Mouse (Mus musculus): ENCODE measurements at regions not wholly inside any gene's neighbourhood (a gene's known extent, or its start where the extent isn't known, plus 50 kb on each side); places are given as distances from the start of the nearest gene placed in this dataset.

GRCm38 (mm10) chr11:40624126-40624778 is 70.8 kb downstream of the Mat2b start:
- DNase-seq (ENCODE audit: extremely low spot score, low spot score): no peak

DNA sequence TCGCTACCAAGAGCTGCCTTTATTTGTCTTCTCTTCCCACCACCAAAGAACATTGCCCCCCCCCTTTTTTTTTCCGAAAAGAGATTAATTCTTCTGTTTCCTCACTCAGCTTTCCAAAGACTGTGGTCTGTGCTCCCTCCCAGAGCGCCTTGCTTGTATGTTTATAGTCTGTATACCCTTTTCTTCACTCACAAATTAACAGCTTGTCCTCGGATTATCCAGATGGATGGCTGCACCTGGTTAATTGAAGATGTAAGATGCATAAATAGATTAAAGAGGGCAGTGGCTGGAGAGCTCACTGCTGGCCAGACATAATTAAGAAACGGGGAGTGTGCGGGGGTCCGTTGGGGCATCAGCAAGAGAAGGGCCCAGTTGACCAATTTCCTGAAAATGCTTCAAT is 75.0 kb downstream of the Mat2b start:
- DNase-seq (ENCODE audit: extremely low spot score, low spot score): no peak

GRCm38 (mm10) chr11:40603008-40603407 is 92.0 kb downstream of the Mat2b start:
- DNase-seq (ENCODE audit: extremely low spot score, low spot score): no peak

- no peak for DNase-seq (ENCODE audit: extremely low spot score, low spot score)
Observed at GRCm38 (mm10) chr11:40601572-40601909, 93.5 kb downstream of the Mat2b start.

DNA sequence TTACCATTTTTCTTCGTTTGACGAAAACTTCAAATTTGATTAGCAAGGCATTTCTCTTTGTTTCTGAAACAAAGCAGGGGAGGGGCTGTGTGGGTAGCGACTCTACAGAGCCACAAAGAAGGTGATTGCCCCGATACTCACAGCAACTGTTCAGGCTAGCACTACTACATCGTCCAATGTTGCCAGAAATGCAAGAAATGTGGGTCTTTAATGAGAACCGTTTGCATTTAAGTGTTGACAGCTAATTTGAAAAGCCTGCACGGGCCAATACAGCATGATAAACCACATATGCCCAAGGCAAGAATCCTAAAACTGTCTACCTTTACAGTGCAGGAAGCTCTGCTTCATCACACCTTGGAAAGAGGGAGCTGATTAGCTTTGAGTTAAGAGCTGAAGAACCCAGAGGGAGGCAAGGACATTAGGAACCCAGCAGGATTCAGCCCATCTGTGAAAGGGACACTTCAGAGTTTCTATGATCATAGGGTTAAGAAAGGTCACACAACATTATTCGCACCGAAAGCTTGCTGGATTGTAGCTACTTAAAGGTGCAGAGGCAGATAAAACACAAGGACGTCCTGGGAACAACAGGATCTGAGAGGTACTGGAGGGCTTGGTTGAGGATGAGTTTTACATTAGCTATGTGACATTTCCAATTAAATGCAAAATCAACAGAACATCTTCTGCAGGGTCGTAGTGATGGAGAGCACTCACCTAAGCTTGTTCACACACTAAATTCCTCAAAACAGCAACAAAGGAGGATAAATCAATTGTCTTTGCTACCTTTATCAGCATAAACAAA is 94.0 kb downstream of the Mat2b start:
- peak; percentile 15 for DNase-seq (ENCODE audit: extremely low spot score, low spot score)

DNA sequence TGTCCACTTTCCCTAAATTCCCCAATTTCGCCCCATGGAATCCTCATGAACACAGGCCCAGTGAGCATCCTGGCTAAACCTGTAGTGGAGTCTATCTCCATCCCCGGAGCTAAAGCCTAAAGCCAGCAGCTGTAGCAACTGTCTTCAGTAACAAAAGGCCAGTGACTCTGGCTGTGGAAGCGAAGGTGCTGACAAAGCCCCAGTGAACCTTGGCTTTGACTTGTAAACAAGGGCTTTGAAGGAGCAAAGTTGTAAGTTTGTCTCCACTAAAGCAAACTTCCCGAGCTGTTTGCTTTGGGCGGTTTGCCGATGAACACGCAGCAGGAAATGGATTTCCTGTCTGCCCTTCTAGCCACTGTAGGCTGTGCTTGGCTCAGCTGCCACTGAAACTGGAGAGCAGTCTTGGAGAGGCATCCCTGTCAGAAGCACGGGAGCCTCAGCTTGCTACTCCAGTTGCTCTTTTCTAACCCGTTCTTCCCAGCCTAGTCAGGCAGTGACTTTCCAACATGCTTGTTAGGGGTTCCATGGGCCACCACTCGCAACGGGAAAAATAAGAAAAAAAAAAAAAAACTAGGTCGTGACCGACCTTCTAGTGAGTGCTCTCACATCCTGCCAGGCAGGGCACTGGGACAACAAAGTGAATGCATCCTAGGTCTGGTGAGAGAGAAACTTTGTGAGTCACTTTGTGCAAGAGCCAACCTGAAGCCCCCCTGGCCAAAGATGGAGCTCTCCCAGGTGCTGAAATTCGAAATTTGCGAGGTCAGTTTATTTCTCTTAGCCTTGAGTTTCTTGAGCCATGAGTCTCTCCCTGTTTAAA is 94.8 kb downstream of the Mat2b start:
- peak; percentile 57 for DNase-seq (ENCODE audit: extremely low spot score, low spot score)

GRCm38 (mm10) chr11:40596347-40596746 is 98.7 kb downstream of the Mat2b start:
- no peak for DNase-seq (ENCODE audit: extremely low spot score, low spot score)

DNA sequence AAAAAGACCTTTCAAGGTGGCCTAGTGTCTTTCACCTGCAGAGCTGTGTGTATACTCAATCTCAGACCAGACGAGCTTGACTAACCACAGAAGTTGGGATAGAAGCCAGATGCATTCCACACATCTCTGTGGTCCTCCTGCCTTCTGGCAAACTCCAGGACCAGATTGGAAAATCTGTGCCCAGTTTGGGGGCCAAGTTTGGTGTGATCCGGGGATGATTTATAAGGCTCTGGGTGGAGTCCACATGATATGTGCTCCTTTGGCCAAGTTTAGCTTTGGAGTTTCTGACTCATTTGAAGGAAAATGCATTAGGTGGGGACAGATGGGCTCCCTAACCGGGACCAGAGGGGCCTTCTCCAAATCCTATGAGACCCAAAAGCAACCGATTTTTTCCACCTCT is 102.9 kb downstream of the Mat2b start:
- DNase-seq (ENCODE audit: extremely low spot score, low spot score): no peak

DNA sequence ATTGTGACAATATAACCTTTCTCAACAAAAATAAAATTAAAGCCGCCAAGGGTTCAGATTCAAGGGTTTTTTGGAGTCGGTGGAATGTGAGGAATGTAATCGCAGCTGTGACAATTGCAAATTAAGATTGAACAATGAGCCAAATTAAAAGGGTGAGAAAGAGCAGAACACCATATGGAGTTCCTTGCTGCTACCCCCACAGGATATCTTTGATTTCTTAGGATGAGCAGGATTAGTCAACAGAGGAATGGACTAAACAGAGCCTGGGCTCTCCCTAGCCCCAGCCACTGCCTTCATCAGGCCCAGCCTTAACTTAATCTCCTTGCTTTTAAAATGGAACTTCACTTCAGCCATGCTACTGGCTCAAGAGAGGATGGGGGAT is 121.3 kb downstream of the Mat2b start:
- no peak for DNase-seq (ENCODE audit: extremely low spot score, low spot score)

GRCm38 (mm10) chr11:40572953-40573757 is 121.8 kb downstream of the Mat2b start:
- DNase-seq (ENCODE audit: extremely low spot score, low spot score): peak; percentile 17

DNA sequence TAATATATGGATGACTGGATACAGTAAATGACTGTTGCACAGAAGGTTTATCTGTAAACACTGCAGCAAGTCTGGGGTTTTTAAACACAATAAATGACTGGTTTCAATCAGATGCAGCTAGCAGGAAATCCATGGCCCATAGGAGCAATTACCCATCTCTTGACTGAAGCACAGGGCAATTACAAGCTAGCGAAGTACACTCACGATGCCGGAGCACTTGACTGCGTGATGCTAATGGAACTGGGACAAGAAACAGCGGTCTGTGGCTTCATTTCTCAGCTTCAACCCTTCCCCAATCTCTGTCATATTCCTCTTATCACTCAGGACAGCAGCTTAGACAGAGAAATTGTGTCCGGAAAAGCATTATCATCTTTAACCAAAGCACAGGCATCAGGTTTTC is 132.1 kb downstream of the Mat2b start:
- DNase-seq (ENCODE audit: extremely low spot score, low spot score): no peak

- no peak for DNase-seq (ENCODE audit: extremely low spot score, low spot score)
Observed at GRCm38 (mm10) chr11:40561983-40562382, 133.0 kb downstream of the Mat2b start.

DNA sequence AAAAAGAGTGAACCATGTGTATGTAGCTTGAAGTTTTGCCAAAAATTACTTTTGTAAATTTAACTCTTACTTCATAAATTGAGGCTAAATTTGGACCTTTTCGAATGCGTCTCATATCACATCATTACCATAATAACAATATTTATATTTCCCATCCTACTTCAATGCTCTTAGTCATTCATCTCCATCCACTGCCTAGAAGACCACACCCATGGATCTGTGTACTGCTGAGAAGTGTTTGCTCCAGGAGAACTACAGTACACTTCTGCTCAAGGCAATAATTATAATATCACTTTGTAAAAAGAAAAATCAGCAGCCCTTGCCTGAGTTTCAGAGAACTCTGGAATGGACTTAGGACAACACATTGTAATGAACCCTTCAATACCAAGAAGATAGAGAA is 133.6 kb downstream of the Mat2b start:
- no peak for DNase-seq (ENCODE audit: extremely low spot score, low spot score)

- DNase-seq (ENCODE audit: extremely low spot score, low spot score): no peak
Observed at GRCm38 (mm10) chr11:40558486-40558885, 136.5 kb downstream of the Mat2b start.

DNA sequence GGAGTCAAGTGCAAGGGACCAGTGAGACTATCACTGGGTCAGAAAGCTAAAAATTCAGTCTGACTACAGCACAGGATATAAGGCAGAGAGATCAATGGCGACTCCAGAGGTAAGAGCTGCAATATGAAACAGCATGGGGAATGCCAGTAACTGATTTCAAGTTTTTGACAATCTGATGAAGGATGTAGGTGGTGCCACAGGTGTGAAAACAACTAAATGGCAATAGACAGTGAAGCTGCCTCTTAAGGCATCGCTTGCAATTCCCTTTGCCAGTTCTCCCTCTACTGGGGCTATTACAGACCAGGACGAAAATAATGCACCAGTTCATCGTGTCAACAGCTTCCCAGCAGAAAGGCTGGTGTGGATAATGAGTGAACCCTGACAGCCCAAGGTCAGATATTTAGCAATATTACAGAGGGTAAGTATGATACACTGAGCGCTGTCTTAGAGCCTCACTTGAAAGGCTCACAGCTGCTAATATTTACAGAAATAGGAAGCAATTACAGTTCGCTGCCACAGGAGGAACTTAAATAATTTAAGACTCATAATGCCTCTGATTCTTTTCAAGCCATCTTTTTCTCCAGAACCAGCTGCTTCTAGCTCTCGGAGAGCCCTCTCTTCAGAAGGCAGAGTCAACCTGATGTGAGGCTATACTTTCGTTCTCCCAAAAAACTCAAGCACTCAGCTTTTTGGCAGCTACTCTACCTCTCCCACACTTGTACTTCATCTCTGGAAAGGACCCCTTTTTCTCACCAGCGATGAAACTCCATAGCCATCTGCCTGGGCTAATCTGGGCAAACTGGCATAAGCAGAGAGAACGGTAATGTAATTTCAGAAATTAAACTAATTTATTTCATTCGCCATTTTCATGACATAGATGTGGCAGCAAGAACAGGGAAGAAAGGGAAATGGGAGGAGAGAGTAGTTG is 139.9 kb downstream of the Mat2b start:
- DNase-seq (ENCODE audit: extremely low spot score, low spot score): no peak

DNA sequence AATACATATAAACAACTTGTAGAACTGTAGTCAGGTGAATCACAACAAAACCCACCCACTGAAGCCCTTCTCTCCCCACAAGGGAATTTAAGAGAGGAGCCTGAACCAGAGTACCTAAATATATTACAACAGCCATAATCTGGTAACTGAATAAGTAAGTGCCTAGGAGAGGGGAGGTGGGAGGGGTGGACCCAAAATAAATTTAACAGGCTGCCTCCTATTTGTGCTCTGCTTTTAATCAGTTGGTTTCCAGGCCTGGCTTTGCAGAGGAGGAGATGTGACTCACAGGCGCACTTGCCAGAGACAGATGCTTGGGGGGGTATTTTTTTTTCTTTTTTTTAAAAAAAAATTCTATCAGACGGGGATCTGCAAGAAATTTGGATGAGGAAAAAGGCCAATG is 142.9 kb downstream of the Mat2b start:
- no peak for DNase-seq (ENCODE audit: extremely low spot score, low spot score)

DNA sequence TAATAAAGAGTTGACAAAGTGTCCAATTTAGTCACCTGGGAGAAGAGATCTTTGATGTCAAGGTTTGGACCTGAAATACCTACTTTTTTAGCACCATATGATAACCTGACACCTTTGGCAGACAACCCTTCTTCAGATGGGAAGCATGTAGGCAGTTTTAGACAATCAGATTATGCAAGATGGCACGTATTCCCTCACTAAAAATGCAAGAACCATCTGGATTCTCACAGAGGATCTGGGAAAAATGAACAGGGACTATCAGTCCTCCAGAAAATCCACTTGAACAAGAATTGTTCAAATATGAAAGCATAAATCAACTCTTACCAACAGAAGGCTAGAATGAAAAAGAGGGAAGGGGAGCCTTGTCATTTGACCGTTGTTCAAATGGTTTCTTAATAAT is 148.4 kb downstream of the Mat2b start:
- no peak for DNase-seq (ENCODE audit: extremely low spot score, low spot score)

DNA sequence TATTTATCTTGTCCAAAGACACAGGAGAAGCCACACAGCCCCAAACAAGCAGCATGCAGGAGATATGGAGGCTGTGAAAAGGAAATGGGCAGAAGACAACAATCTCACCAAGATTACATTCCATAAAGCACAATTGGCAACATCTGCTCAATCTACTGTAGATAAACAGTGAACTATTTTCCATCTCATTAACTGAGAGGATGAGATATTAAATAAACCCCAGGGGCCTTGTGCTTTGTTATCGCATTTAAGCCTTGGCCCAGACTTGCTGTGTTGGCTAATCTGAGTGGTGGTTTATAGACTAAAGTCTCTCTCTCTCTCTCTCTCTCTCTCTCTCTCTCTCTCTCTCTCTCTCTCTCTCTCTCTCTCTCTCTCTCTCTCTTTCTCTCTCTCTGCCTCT is 149.5 kb downstream of the Mat2b start:
- DNase-seq (ENCODE audit: extremely low spot score, low spot score): no peak

DNA sequence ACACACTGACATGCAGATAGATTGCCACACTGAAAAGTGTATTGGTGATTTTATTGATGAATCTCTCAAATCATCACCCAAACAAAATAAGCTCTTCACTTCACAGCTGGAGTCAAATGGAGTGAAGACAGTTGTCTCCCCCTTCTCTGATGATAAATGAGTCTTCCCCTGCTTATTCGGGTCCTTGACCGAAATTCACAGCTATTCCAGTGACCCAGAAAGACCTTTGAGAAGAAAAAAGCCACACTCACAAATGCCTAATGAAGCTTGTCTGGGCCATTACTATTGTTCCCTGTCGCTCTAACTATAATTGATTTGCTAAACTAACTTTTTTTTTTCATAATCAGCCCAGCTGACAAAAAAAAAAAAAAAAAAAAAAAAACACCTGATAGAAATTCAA is 154.8 kb downstream of the Mat2b start:
- DNase-seq (ENCODE audit: extremely low spot score, low spot score): no peak

GRCm38 (mm10) chr11:40539776-40540175 is 155.2 kb downstream of the Mat2b start:
- DNase-seq (ENCODE audit: extremely low spot score, low spot score): peak; percentile 48

Measured in neural tube, embryonic 10.5 days (tissue).